Mouse (Mus musculus) liver, adult 2 months (tissue): Measurements from ENCODE around the gene Atm. TPM values are rescaled to one million over a fixed set of nuclear protein-coding genes. Genes with fewer than 3 reads are reported as not detected.

Experiments used
- DNase-seq: peaks from one replicate; pipeline ENCODE4 v3.0.0-alpha.2; 2011; ENCODE audit warnings: low read depth, low spot score; ENCODE audit errors: extremely low read depth
- H3K27ac ChIP-seq: fragments of 200-500 bp; replicated peaks from 2 replicates; pipeline ENCODE4 v1.5.1; 2012; ENCODE audit warnings: low read depth, mild to moderate bottlenecking, control low read depth, inconsistent platforms, low read length; ENCODE audit not compliant: insufficient read depth
- H3K27me3 ChIP-seq: fragments of 200-500 bp; 2 replicates; pipeline ENCODE4 v1.6.1; 2012; ENCODE audit warnings: mild to moderate bottlenecking, moderate library complexity, low read length, inconsistent platforms; ENCODE audit not compliant: control insufficient read depth, insufficient read depth
- H3K36me3 ChIP-seq: fragments of 200-500 bp; 2 replicates; pipeline ENCODE4 v1.6.1; 2012; ENCODE audit warnings: low read length, inconsistent platforms; ENCODE audit not compliant: control insufficient read depth, insufficient read depth
- H3K4me1 ChIP-seq: fragments of 200-500 bp; 2 replicates; pipeline ENCODE4 v1.6.1; 2011; ENCODE audit warnings: low read length; ENCODE audit not compliant: control insufficient read depth, insufficient read depth
- H3K4me3 ChIP-seq: fragments of 200-500 bp; 2 replicates; pipeline ENCODE4 v1.5.1; 2011; ENCODE audit warnings: low read depth, mild to moderate bottlenecking, control low read depth, low read length, moderate library complexity; ENCODE audit not compliant: insufficient read depth
- H3K79me2 ChIP-seq: fragments of 200-500 bp; 2 replicates; pipeline ENCODE4 v1.6.1; 2012; ENCODE audit warnings: inconsistent platforms, mild to moderate bottlenecking, low read length, moderate library complexity; ENCODE audit not compliant: control insufficient read depth, insufficient read depth
- H3K9ac ChIP-seq: fragments of 200-500 bp; 2 replicates; pipeline ENCODE4 v1.6.1; 2012; ENCODE audit warnings: low read depth, mild to moderate bottlenecking, control low read depth, inconsistent platforms, low read length
- CTCF ChIP-seq: fragments of 200-500 bp; IDR thresholded peaks from 2 replicates; pipeline ENCODE4 v1.5.1; 2011; ENCODE audit warnings: low read depth, low read length, control low read depth
- POLR2A ChIP-seq: fragments of 200-500 bp; IDR thresholded peaks from 2 replicates; pipeline ENCODE4 v1.6.1; 2011; ENCODE audit warnings: low read length, control low read depth; ENCODE audit not compliant: insufficient read depth; ENCODE audit errors: extremely low read depth
- WGBS: fragments of 180-500 bp; shearing (Covaris S2); methylation state at CpG from one replicate; pipeline ENCODE4 v1.1.7; 2018; 5-methylcytosine and 5-hydroxymethylcytosine counted together
- polyA plus RNA-seq: library from polyadenylated mRNA; depleted of rRNA; stranded (reverse); fragments of >200 nt; gene quantifications from 2 replicates; pipeline ENCODE4 v1.2.3, GENCODE M21; 2012
- total RNA-seq: library from RNA; depleted of rRNA; stranded (reverse); fragments of >200 nt; gene quantifications from 2 replicates; pipeline ENCODE4 v1.2.3, GENCODE M21; 2014

Gene Atm
- total and polyA plus RNA-seq, 2 experiments, result 0.77 to 7.6 TPM

- WGBS, result 91% methylated on average over 3 of the region's 3 CpGs
- TF ChIP-seq CTCF (no peak), POLR2A (no peak)
- H3K4me3 ChIP-seq, result no peak overlapping the region
These were observed 109.8 kb downstream of the Atm start for GRCm38 (mm10) chr9:53426726-53427125.

GRCm38 (mm10) chr9:53422133-53422896 is 114.2 kb downstream of the Atm start:
- Histone ChIP-seq H3K9ac (no peak overlapping the region), H3K27ac (no peak overlapping the region), H3K4me1 (no peaks in the 10 kb centered on the region), H3K4me3 (no peak overlapping the region), H3K79me2 (no peaks in the 10 kb centered on the region), H3K27me3 (no peaks in the 10 kb centered on the region), H3K36me3 (no peaks in the 10 kb centered on the region)
- no peak for DNase-seq
- 46% methylated on average over 9 of the region's 9 CpGs for WGBS
- no peak for TF ChIP-seq CTCF
- TF ChIP-seq POLR2A, result no peak

More at GRCm38 (mm10) chr9:53426726-53427125, 109.8 kb downstream of the Atm start:
- H3K27me3 ChIP-seq, result no peaks in the 10 kb centered on the region
- no peaks in the 10 kb centered on the region for H3K4me1 ChIP-seq
- H3K79me2 ChIP-seq, result no peaks in the 10 kb centered on the region
- H3K36me3 ChIP-seq, result no peaks in the 10 kb centered on the region
- H3K27ac ChIP-seq, result no peak overlapping the region
- no peak overlapping the region for H3K9ac ChIP-seq
- no peak for DNase-seq

GRCm38 (mm10) chr9:53409427-53409826 is 127.1 kb downstream of the Atm start:
- no peak overlapping the region for H3K9ac ChIP-seq
- H3K27ac ChIP-seq, result no peak overlapping the region
- H3K79me2 ChIP-seq, result no peaks in the 10 kb centered on the region
- WGBS, result 89% methylated on average over 3 of the region's 3 CpGs
- no peak overlapping the region for H3K4me3 ChIP-seq
- DNase-seq, result no peak
- no peaks in the 10 kb centered on the region for H3K36me3 ChIP-seq
- TF ChIP-seq POLR2A, result no peak
- no peak for TF ChIP-seq CTCF
- H3K27me3 ChIP-seq, result no peaks in the 10 kb centered on the region
- H3K4me1 ChIP-seq, result no peaks in the 10 kb centered on the region

- H3K4me3 ChIP-seq, result no peak overlapping the region
- TF ChIP-seq POLR2A (no peak), CTCF (no peak)
- H3K27ac ChIP-seq, result no peak overlapping the region
- 88% methylated on average over 2 of the region's 2 CpGs for WGBS
- no peaks in the 10 kb centered on the region for H3K36me3 ChIP-seq
- no peak for DNase-seq
- no peaks in the 10 kb centered on the region for H3K4me1 ChIP-seq
- no peaks in the 10 kb centered on the region for H3K79me2 ChIP-seq
- no peak overlapping the region for H3K9ac ChIP-seq
- H3K27me3 ChIP-seq, result no peaks in the 10 kb centered on the region
These were observed 127.6 kb downstream of the Atm start for GRCm38 (mm10) chr9:53408953-53409361.

- no peaks in the 10 kb centered on the region for H3K36me3 ChIP-seq
- H3K9ac ChIP-seq, result no peak overlapping the region
- no peak overlapping the region for H3K4me3 ChIP-seq
- no peaks in the 10 kb centered on the region for H3K4me1 ChIP-seq
- H3K27me3 ChIP-seq, result no peaks in the 10 kb centered on the region
- no peaks in the 10 kb centered on the region for H3K79me2 ChIP-seq
- no peak overlapping the region for H3K27ac ChIP-seq
- TF ChIP-seq CTCF (no peak), POLR2A (no peak)
- 78% methylated on average over 4 of the region's 4 CpGs for WGBS
- DNase-seq, result no peak
These were observed 128.0 kb downstream of the Atm start for GRCm38 (mm10) chr9:53408548-53408947.
